Mouse (Mus musculus): ENCODE measurements around the gene Ccl3. TPM values are rescaled to one million over a fixed set of nuclear protein-coding genes. Genes with fewer than 3 reads are reported as not detected.
A peak's percentile ranks its signal among the peaks of the same experiment; 100 is the strongest.

Ccl3 gene
- not detected in 2 replicates for total RNA-seq (2021)
- long read RNA-seq, experiment 1, partial matches to known transcripts: 0 of 1 reads
- long read RNA-seq, experiment 1, other reads (novel, unspliced or antisense): 0 of 1 reads
- long read RNA-seq, experiment 2: 0 reads

DNA sequence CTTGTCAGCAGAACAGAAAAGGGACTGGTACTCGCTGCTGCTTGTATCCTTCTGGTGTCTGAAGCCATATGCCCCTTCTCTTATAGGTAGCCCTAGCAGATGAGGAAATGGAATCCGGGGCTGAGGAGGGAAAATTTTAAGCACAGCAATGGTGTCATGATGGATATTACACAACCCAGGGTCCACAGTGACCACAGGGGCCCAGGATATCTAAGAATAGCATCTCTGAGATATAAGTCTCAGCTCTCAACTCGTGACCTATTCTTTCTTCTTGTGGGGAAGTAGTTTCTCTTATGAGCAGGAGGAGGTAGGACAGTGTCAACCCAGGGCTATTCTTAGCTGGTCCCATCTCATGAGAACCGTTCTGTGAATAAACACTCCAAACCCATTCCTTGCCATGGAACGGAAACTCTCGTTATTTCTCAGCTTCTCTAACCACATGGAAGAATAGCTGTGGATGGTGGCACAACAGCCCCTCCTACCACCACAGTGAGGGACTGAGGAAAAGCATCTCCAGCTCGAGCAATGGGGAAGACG, at the start of gene Ccl3:
TSS of gene Ccl3 (minus strand) at position 51 of the 537 bp plus-strand sequence.
- no peak for DNase-seq

DNA sequence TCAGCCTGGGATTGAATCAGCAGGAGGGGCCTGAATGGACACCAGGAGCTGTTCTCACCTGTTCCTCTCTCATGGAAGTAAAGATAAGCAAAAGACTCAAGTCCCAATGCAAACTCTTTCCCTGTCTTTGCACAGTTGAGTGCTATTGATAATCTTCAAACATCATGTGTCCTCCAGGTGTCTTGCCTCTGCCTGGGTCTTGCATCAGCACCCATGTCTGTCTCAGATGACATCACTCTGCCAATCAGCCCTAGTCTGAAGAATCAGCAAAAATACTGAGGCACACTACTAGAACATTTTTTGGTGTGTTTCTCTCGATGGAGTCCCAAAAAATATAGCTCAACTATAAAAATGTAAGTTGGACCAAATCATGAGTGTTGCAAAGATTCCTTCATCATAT, 42.9 kb upstream of the Ccl3 start:
- no peak for DNase-seq

DNA sequence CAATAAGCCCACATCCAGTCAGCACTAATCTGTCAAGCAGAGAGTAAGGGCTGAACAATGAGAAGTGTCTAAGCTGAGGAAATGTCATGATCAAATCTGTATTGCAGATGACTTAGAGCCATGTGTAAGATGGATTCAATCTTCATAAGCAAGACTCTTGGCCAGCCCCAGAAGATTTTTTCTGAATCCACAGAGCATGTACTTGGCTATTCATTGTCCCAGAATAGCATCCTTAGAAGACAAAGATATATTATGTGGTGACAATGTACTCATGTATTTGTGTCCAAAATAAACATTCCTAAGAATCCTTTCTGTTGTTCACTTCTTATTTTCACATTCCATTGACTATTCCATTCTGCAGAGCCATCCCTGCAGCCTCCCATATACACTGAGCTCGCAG, 40.8 kb upstream of the Ccl3 start:
- DNase-seq: no peak

DNA sequence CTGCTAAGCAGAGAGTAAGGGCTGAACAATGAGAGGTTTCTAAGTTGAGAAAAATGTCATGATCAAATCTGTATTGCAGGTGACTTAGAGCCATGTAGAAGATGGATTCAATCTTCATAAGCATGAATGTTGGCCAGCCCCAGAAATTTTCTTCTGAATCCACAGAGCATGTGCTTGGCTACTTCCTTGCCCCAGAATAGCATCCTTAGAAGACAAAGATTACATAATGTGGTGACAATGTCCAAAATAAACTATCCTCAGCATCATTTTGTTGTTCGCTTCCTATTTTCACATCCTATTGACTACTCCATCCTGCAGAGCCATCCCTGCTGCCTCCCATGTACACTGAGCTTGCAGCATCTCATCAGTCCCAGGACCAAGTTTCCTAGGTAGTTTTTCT, 26.5 kb upstream of the Ccl3 start:
- DNase-seq: no peak

DNA sequence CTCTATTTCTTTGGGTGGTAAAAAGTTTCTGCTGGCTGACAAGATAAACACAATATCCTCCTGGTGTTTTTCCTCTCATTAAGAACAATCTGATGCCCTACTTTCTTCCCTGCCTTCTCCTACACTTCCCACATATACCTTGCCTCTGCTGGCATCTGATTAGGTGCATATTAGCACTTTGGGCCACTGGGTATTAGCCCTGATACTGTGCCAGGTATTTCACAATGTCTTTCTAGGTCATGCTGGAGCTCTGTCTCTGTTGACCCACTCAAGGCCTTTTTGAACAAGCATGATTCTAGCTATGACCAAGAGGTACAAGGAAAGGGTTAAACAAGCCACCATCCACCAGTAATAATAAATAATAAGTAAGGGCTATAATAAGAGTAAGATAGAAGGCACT, 22.6 kb upstream of the Ccl3 start:
- peak; percentile 21 for DNase-seq

DNA sequence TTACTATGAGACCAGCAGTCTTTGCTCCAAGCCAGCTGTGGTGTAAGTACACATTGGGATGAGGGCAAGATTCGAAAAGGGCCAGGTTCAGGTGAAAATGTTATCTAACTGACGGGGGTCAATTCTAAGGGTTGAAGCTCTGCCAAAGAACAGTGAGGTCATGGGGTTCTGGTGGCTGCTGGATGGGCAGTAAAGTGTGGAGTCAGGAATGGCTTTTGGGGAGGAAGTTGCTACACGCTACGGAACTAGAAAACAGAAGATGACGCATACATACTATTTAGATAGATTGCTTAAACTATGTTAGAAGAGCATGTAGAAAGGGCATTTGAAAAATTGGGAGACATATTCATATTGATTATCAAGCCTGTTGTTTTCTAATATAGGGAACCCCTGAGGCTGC, 14.4 kb upstream of the Ccl3 start:
- no peak for DNase-seq

DNA sequence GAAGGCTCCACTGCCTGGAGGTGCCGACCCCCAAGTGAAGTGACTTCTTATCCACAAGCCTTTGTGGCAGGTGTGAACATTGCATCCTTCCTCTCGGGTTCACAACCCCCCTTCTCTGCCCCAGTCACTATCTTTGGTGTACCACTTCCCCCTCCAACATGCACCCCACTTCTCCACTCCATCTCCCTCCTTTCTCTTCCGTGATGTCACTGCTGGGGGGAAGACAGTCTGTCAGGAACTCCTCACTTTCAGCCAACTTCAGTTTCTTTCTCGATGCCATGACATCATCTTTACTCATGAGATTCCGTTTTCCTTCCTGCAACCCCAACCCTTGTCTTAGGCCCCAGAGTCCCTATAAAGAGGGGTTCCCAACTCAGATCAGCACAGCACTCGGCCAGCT, 13.0 kb upstream of the Ccl3 start, which contains the start of gene Ccl4:
TSS of gene Ccl4 (plus strand) at position 381 of the 400 bp plus-strand sequence.
- DNase-seq: no peak

DNA sequence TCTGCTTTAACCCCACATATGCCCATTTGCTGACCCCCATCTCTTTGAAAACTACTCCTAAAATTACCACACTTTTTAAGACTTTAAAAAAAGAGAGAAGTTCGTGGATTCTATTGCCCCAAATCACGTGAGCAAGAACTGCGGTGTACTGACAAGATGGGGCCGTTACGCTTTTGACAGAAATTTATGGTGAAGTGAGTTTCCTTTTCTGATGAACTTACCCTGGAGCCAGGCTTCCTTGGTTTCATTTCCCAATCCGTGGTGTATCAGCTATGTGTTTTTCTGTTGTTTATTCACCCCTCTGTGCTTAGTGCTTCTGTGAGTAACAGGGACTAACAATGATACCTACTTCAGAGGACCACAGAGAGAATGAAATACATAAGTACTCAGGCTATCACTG, 9.6 kb upstream of the Ccl3 start:
- no peak for DNase-seq

DNA sequence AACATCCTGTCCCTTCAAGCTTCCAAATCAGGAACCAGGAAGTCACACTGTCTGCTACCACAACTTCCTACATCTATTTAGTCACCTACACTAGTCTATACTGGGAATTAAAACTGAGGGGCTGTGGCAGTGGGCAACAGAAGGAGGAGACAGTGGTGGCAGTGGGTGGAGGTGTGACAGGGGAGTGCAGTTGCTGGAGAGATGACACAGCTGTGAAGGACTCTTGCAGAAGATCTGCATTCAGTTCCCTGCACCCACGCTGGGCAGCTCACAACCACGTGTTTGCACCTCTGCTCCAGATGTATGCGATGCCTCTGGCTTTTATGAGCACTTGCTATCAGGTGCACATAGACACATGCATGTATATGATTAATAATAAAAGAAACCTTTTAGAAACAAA, 8.4 kb upstream of the Ccl3 start:
- DNase-seq: no peak

DNA sequence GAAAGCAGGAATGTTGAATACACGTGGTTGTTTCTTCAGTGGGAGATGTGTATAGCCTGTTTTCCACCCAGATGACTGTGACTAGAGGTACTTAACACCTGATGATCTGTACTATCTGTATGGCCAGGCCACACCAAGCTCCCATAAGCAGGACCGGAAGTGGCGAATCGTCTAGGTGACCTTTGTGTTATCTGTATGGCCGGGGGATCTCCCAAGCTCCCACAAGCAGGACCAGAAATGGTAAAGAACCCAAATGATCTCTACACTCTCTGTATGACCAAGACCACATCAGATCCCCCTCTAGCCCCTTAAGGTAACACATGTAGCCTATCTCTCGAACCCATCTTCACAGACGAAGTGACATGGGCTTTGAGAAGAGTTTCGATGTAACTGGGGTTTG, 5.5 kb upstream of the Ccl3 start:
- DNase-seq: no peak

DNA sequence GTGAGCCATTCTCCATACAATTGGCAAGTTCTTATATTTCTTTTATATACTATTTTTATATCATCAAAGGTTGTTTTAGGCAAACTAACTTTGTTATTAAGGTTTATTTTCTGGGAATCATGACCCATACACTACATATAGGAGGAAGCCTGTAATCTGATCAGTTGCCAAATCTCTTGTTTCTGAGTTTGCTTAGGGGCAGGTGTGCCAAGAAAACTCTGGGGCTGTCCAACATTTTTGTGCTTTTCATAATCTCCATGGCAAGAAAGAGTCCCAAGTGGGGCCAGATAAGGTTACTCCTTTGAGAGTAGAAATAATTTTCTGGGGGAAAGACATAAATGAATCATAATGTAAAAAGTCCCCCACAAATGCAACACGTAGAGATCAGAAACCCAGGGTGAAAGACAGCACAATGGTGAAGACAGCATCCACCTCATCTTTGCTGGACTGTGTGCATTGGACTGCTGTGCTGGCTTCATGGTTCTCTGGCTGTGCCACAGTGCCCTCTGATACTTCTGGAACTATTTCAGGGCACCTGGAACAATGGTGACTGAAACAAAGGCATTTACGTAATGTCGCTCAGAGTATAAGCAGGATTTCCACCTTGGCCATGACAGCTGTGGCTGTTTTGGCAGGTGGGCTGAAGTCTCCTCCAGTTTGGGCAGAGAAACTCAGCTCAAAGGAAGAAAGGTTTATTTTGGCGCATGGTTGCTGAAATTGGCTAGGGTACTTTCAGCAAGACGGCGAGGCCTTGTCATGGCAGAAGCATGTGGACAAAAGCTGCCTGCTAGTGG, 2.6 kb downstream of the Ccl3 start:
- peak; percentile 9 for DNase-seq

DNA sequence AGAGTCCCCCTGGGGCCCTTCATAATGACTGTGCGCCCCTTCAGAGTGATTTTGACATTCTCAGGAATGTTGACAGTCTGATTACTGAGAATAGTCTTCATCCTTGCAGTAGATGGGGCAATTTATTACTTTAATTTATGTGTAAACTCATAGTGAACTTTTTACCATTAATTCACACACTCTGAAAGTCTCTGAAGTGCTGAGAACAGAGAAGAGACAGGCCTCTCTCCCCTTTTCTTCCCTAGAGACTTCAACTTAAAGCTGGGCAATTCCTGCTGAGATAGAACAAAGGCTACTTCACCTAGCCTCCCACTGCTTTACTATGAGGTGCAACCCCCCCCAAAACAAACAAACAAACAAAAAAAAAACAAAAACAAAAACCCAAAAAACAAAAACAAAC, 3.6 kb downstream of the Ccl3 start, which contains the start of gene Rpl9-ps1:
TSS of gene Rpl9-ps1 (minus strand) at position 101 of the 400 bp plus-strand sequence.
- no peak for DNase-seq

DNA sequence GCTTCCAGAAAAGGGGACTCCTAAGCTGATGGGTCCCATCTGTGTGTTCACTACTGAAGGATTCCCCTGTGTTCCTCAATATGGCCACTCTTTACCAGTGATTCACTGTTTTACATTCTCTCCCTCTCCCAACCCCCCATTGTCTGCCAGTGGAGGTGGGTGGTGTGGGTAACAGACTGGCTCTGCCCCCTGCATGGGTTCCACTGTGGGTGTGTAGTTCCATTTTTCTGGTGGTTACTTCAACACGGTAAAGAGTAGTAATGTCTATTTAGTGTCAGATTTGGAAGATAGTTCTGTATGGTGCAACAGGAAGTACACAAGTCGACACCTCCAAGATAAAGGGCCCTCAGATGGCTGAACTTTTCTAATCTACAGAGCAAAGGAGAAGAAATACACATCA, 7.9 kb downstream of the Ccl3 start:
- DNase-seq: no peak

DNA sequence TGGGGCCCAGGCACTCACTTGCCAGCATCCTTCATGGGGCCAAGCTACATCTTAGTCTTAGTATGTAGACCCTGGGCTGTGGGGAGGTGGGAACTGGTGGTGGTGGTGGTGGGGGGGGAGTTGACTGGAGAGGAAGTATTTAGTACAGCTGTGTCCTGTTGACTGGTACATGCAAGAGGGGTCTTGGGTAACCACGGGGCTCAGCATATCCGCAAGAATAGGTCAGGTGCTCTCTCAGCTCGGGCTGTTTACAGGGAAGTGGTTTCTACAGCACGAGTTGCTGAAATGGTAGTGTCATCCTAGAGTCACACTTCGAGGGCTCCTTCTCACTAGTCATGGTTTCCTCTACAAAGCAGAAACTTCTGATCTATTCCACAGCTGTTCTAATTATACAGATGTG, 9.0 kb downstream of the Ccl3 start:
- peak; percentile 12 for DNase-seq

DNA sequence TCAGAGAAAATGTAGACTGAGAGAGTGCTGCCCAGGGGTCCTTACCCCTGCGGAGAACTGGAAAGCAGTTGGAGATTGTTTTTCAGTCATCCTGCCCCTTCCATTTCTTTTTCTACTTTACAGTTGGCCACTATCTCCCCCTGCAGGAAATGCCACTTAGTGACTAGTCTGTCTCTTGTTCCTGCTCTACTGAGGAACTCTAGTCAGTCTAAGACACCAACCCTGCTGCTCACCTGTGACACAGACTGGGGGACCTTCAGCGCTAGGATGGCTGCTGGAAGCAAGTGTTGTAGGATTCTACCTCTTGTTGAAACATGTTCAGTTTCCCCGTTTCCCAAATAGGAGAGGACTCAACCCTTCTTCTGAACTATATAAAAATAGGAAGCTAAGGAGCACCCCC, 9.6 kb downstream of the Ccl3 start:
- DNase-seq: no peak

DNA sequence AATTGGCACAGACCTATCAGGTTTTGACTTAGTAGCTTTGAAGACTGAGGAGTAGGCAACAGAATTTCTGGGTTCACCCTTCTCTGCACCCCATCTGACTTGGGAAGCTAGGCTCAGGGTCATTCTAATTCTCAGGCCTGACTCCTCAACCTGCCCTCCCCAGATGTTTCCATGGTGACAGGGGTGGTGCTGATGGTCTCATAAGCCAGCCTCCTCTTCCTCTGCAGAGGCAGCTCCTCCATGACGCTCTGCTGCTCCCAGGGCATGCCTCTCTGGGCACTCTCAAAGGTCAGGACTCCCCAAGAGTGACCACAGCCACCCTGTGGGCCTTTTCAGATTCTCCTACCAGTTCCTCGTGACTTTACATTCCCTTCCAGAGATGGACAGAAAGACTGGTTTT, 10.2 kb downstream of the Ccl3 start:
- no peak for DNase-seq

DNA sequence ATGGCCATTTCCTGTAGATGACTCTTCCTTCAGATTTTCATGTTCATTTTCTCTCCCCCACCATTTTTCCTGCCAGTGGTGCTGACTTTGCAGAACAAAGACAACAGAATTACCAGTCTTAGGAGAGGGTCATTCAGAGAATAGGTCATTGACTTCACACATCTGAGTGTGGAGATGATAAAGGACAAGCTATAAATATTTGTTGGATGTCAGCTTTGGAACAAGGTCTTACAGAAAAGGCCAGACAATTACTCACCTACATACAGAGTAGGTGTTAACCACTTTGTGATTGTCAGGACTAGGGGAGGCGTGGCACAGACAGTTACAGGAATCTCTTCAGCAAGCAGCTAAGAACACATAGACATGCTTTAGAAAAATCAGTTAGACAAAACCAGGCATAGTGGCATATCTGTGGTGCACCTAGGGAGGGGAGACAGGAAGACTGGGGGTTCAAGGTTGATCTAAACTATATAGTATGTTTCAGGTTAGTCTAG, 12.4 kb downstream of the Ccl3 start:
- no peak for DNase-seq

DNA sequence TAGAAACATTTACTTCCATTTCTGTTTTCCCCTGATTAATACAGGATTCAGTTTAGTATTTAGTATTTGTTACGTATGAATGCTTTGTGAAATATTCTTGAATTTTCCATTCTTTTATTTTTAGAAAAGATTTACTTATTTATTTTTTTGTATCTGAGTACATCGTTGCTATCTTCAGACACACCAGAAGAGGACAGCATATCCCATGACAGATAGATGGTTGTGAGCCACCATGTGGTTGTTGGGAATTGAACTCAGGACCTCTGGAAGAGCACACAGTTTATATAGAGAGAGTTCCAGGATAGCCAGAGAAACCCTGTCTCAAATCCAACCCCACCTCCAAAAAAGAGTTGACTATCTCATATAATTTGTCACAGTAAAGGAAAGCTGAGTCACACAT, 14.3 kb downstream of the Ccl3 start:
- no peak for DNase-seq

DNA sequence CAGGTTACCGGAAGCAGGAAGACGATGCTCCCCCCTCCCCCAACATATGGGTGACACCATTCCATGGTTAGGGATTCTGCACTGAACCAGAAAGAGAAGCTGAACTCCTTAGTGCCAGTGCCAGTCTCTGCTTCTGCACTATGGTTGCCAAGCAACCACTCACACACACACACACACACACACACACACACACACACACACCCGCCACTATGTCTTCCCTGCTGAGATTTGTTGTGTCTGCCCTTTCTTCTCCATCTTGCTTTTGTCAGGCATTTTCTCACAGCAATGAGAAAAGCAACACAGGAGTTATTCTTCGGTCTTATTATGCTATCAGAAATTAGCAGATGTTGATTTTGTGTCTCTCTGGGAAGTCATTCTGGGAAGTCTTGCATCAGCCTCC, 14.7 kb downstream of the Ccl3 start:
- DNase-seq: no peak

DNA sequence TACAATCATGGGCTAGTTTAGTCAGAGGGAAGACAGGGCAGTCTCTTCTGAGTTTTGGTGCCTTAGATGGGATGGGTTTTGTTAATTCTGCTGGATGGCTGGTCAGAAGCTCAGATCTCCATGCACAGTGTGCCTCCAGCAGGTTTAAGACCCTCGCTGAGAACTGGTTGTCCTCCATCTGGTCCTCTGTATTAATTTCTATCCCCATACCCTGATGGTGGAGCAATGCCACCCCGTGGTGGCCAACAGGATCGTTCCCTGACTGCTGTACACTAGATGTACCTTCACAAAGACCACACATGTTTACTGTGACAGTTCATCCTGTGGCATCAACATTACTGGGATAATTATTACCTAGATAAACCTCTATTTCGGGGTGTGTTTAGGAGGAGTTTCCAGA, 16.4 kb downstream of the Ccl3 start:
- peak; percentile 12 for DNase-seq

DNA sequence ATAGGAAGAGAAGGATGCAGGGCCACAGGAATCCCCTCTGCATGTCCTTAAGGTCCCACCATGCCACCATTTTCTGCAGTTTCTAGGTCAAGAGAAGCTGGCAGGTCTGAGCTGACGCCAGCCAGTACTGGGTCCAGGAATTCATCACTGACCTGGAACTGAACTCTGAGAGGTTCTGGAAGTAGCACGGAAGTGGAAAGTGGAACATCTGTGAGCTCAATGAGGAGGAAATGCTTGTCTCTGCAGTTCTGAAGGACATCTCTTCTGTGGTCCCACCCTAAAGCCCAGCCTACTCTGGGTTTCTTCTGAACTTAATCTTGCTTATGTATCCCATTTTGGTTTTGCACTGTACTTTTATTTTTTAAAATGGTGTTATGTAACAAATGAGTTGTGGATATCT, 18.1 kb downstream of the Ccl3 start:
- DNase-seq: no peak

DNA sequence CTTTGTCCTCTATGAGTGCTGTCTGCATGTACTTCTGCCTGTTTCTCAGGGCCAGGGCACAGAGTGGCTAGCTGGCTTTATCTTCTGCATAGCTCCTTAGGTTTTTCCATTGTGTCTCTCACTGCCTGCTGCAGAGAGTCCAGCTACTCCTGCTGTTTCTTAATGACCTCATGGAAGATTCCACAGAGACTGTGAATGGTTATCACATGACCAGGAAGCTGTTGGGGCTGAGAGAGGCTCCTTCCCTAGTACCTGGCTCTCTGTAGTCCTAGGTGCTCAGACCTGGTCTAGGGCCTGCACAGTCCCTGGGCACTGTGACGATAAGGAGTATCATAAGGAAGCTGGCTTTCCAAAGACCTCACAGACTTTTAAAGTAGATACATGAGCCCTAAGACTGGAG, 18.5 kb downstream of the Ccl3 start:
- no peak for DNase-seq

DNA sequence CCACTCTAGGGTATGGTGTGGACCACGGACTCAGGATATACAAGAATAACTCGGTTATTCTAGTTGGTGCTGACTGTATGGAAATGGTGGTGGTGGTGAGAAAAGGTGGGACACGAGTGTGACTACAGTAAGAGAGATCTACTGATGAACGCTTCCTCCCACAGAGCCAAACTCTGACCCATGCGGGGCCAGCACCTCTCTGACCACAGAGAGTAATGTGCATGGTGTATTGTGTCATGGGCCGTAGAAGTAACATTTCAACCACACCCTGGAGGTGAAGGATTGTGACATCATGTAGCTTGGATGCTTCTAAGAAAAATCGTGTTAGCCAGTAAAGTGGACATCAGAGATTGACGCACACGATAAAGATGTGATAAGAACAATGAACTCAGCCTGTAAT, 20.3 kb downstream of the Ccl3 start:
- no peak for DNase-seq

DNA sequence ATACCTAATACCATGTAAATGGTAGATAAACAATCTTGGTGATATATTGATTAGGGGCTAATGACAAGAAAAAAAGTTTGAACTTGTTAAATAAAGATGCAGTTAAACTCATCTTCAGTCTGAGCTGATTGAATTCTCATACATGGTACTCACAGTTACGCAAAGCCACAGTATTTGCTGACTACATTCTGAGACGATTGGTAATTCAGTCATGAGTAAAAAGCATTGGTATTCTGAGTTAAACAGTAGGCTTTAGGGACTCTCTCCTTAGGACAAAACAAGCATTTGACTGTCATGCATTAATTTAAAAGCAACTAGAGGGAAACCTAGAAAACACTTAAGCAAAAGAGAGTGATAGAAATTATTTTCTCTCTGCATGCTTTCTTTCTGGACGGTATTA, 25.6 kb downstream of the Ccl3 start:
- DNase-seq: no peak
